Mouse (Mus musculus): Measurements from ENCODE around the gene Gm20388. TPM values are rescaled to one million over a fixed set of nuclear protein-coding genes. Genes with fewer than 3 reads are reported as not detected.

Gm20388 gene
- polyA plus RNA-seq, 1 experiment, result 28.1 TPM

GRCm38 (mm10) chr8:120399212-120399934 lies 488.7 kb downstream of the Gm20388 start:
- peak overlapping the region; percentile 34; the same call in 1 of the 2 replicates for H3K9ac ChIP-seq (ENCODE audit: low read depth, poor library complexity, severe bottlenecking)
- no peaks in the 10 kb centered on the region for H3K27me3 ChIP-seq (ENCODE audit: control insufficient read depth, insufficient read depth, low read length, poor library complexity, severe bottlenecking)
- TF ChIP-seq CTCF (IDR thresholded peaks at IDR 0.05; ENCODE audit: low read depth, low read length) (no peak), POLR2A (IDR thresholded peaks at IDR 0.05; ENCODE audit: insufficient read depth, low read length) (no peak), EP300 (IDR thresholded peaks at IDR 0.05; ENCODE audit: insufficient read depth, low read depth, low read length) (no peak)
- no peaks in the 10 kb centered on the region for H3K9me3 ChIP-seq (replicated peaks; ENCODE audit: control insufficient read depth, insufficient read depth, low read length, poor library complexity, severe bottlenecking)
- H3K4me1 ChIP-seq (ENCODE audit: control insufficient read depth, insufficient read depth, low read length), result no peaks in the 10 kb centered on the region
- H3K36me3 ChIP-seq (ENCODE audit: control insufficient read depth, insufficient read depth, low read length, poor library complexity, severe bottlenecking), result no peaks in the 10 kb centered on the region
- H3K4me3 ChIP-seq (ENCODE audit: low read depth, low read length), result no peak overlapping the region
- no peak overlapping the region for H3K27ac ChIP-seq (ENCODE audit: insufficient read depth, low read length)

GRCm38 (mm10) chr8:120401216-120401615 lies 490.6 kb downstream of the Gm20388 start:
- Histone ChIP-seq H3K27me3 (ENCODE audit: control insufficient read depth, insufficient read depth, low read length, poor library complexity, severe bottlenecking) (no peaks in the 10 kb centered on the region), H3K36me3 (ENCODE audit: control insufficient read depth, insufficient read depth, low read length, poor library complexity, severe bottlenecking) (no peaks in the 10 kb centered on the region), H3K27ac (ENCODE audit: insufficient read depth, low read length) (no peak overlapping the region), H3K4me1 (ENCODE audit: control insufficient read depth, insufficient read depth, low read length) (no peaks in the 10 kb centered on the region), H3K4me3 (ENCODE audit: low read depth, low read length) (no peak overlapping the region), H3K9me3 (replicated peaks; ENCODE audit: control insufficient read depth, insufficient read depth, low read length, poor library complexity, severe bottlenecking) (no peaks in the 10 kb centered on the region), H3K9ac (ENCODE audit: low read depth, poor library complexity, severe bottlenecking) (no peak overlapping the region)
- TF ChIP-seq EP300 (IDR thresholded peaks at IDR 0.05; ENCODE audit: insufficient read depth, low read depth, low read length) (no peak), CTCF (IDR thresholded peaks at IDR 0.05; ENCODE audit: low read depth, low read length) (no peak), POLR2A (IDR thresholded peaks at IDR 0.05; ENCODE audit: insufficient read depth, low read length) (no peak)

GRCm38 (mm10) chr8:120401712-120402111 lies 491.1 kb downstream of the Gm20388 start:
- no peak overlapping the region for H3K4me3 ChIP-seq (ENCODE audit: low read depth, low read length)
- H3K27ac ChIP-seq (ENCODE audit: insufficient read depth, low read length), result no peak overlapping the region
- H3K9me3 ChIP-seq (replicated peaks; ENCODE audit: control insufficient read depth, insufficient read depth, low read length, poor library complexity, severe bottlenecking), result no peaks in the 10 kb centered on the region
- no peaks in the 10 kb centered on the region for H3K27me3 ChIP-seq (ENCODE audit: control insufficient read depth, insufficient read depth, low read length, poor library complexity, severe bottlenecking)
- H3K36me3 ChIP-seq (ENCODE audit: control insufficient read depth, insufficient read depth, low read length, poor library complexity, severe bottlenecking), result no peaks in the 10 kb centered on the region
- H3K9ac ChIP-seq (ENCODE audit: low read depth, poor library complexity, severe bottlenecking), result no peak overlapping the region
- H3K4me1 ChIP-seq (ENCODE audit: control insufficient read depth, insufficient read depth, low read length), result no peaks in the 10 kb centered on the region
- no peak for TF ChIP-seq EP300 (IDR thresholded peaks at IDR 0.05; ENCODE audit: insufficient read depth, low read depth, low read length)
- TF ChIP-seq CTCF (IDR thresholded peaks at IDR 0.05; ENCODE audit: low read depth, low read length), result no peak
- TF ChIP-seq POLR2A (IDR thresholded peaks at IDR 0.05; ENCODE audit: insufficient read depth, low read length), result no peak

- H3K36me3 ChIP-seq (ENCODE audit: control insufficient read depth, insufficient read depth, low read length, poor library complexity, severe bottlenecking), result no peaks in the 10 kb centered on the region
- TF ChIP-seq CTCF (IDR thresholded peaks at IDR 0.05; ENCODE audit: low read depth, low read length) (no peak), POLR2A (IDR thresholded peaks at IDR 0.05; ENCODE audit: insufficient read depth, low read length) (no peak), EP300 (IDR thresholded peaks at IDR 0.05; ENCODE audit: insufficient read depth, low read depth, low read length) (no peak)
- no peak overlapping the region for H3K4me3 ChIP-seq (ENCODE audit: low read depth, low read length)
- H3K9ac ChIP-seq (ENCODE audit: low read depth, poor library complexity, severe bottlenecking), result no peak overlapping the region
- no peaks in the 10 kb centered on the region for H3K9me3 ChIP-seq (replicated peaks; ENCODE audit: control insufficient read depth, insufficient read depth, low read length, poor library complexity, severe bottlenecking)
- no peak overlapping the region for H3K27ac ChIP-seq (ENCODE audit: insufficient read depth, low read length)
- H3K27me3 ChIP-seq (ENCODE audit: control insufficient read depth, insufficient read depth, low read length, poor library complexity, severe bottlenecking), result no peaks in the 10 kb centered on the region
- H3K4me1 ChIP-seq (ENCODE audit: control insufficient read depth, insufficient read depth, low read length), result peaks cover 8% of the 10 kb centered on the region
Measured at GRCm38 (mm10) chr8:120403606-120404269, 493.1 kb downstream of the Gm20388 start.

- peaks cover 11% of the 10 kb centered on the region for H3K4me1 ChIP-seq (ENCODE audit: control insufficient read depth, insufficient read depth, low read length)
- no peaks in the 10 kb centered on the region for H3K27me3 ChIP-seq (ENCODE audit: control insufficient read depth, insufficient read depth, low read length, poor library complexity, severe bottlenecking)
- no peak overlapping the region for H3K9ac ChIP-seq (ENCODE audit: low read depth, poor library complexity, severe bottlenecking)
- no peak overlapping the region for H3K27ac ChIP-seq (ENCODE audit: insufficient read depth, low read length)
- no peak overlapping the region for H3K4me3 ChIP-seq (ENCODE audit: low read depth, low read length)
- H3K9me3 ChIP-seq (replicated peaks; ENCODE audit: control insufficient read depth, insufficient read depth, low read length, poor library complexity, severe bottlenecking), result no peaks in the 10 kb centered on the region
- H3K36me3 ChIP-seq (ENCODE audit: control insufficient read depth, insufficient read depth, low read length, poor library complexity, severe bottlenecking), result no peaks in the 10 kb centered on the region
- no peak for TF ChIP-seq EP300 (IDR thresholded peaks at IDR 0.05; ENCODE audit: insufficient read depth, low read depth, low read length)
- peak; percentile 89 for TF ChIP-seq CTCF (IDR thresholded peaks at IDR 0.05; ENCODE audit: low read depth, low read length)
Measured at GRCm38 (mm10) chr8:120404609-120405036, 494.0 kb downstream of the Gm20388 start.

All from ES-Bruce4 (cell line).